Mouse (Mus musculus) kidney, postnatal 0 days (tissue): Measurements from ENCODE around the gene Ctnnd2. TPM values are rescaled to one million over a fixed set of nuclear protein-coding genes. Genes with fewer than 3 reads are reported as not detected.

ENCODE experiments used
- ATAC-seq: fragments of 200-750 bp; cut with Nextera tagmentation; replicated peaks from 2 replicates; pipeline ENCODE4 v1.8.0; 2017; ENCODE audit warnings: low read depth, moderate number of reproducible peaks, moderate TSS enrichment, moderate library complexity; ENCODE audit not compliant: low FRiP score
- DNase-seq: peaks from one replicate; pipeline ENCODE4 v3.0.0-alpha.2; 2016; ENCODE audit warnings: low spot score
- H3K27ac ChIP-seq: fragments of 300-500 bp; sonication (generic); 2 replicates; pipeline ENCODE4 v1.5.1; 2014; ENCODE audit warnings: mild to moderate bottlenecking
- H3K27me3 ChIP-seq: fragments of 300-500 bp; sonication (generic); 2 replicates; pipeline ENCODE4 v1.6.1; 2014; ENCODE audit warnings: low read length, mixed read lengths; ENCODE audit not compliant: insufficient read depth
- H3K36me3 ChIP-seq: fragments of 300-500 bp; sonication (generic); 2 replicates; pipeline ENCODE4 v1.6.1; 2014; ENCODE audit warnings: low read length, mixed read lengths; ENCODE audit not compliant: insufficient read depth
- H3K4me1 ChIP-seq: fragments of 300-500 bp; sonication (generic); replicated peaks from 2 replicates; pipeline ENCODE4 v1.6.1; 2014; ENCODE audit warnings: antibody characterized with exemption, low read length, mixed read lengths; ENCODE audit not compliant: insufficient read depth
- H3K4me2 ChIP-seq: fragments of 300-500 bp; sonication (generic); 2 replicates; pipeline ENCODE4 v1.6.1; 2014; ENCODE audit warnings: mild to moderate bottlenecking, low read length, moderate library complexity, mixed read lengths
- H3K4me3 ChIP-seq: fragments of 300-500 bp; sonication (generic); replicated peaks from 2 replicates; pipeline ENCODE4 v1.5.1; 2014; ENCODE audit warnings: low read depth, low read length
- H3K9ac ChIP-seq: fragments of 300-500 bp; sonication (generic); 2 replicates; pipeline ENCODE4 v1.6.1; 2014; ENCODE audit warnings: low read depth, low read length
- H3K9me3 ChIP-seq: fragments of 300-500 bp; sonication (generic); replicated peaks from 2 replicates; pipeline ENCODE4 v1.6.1; 2016; ENCODE audit warnings: low read length, inconsistent platforms, mixed read lengths
- CTCF ChIP-seq: IDR thresholded peaks from 2 replicates; pipeline ENCODE4 v1.5.1; 2016; ENCODE audit warnings: antibody characterized with exemption, low read depth, mild to moderate bottlenecking, moderate library complexity
- WGBS: fragments of 180-500 bp; shearing (Covaris S2); extraction: QIAGEN DNeasy Blood & Tissue Kit; methylation state at CpG from one replicate; pipeline ENCODE4 v1.1.7; 2014; 5-methylcytosine and 5-hydroxymethylcytosine counted together
- polyA plus RNA-seq: library from polyadenylated mRNA; unstranded; fragments of >200 nt; fragmentation: Nextera tagmentation; extraction: Ambion mirVana; gene quantifications from 2 replicates; pipeline ENCODE4 v1.2.1, GENCODE M21; 2015

The Ctnnd2 gene
- polyA plus RNA-seq, 1 experiment from 2014 or later, result 2.8 TPM

GRCm38 (mm10) chr15:30275721-30276120, 103.3 kb downstream of the Ctnnd2 start:
- Histone ChIP-seq H3K4me3 (no peak overlapping the region), H3K9me3 (no peaks in the 10 kb centered on the region), H3K36me3 (no peaks in the 10 kb centered on the region), H3K27me3 (no peaks in the 10 kb centered on the region), H3K9ac (no peak overlapping the region), H3K27ac (no peak overlapping the region), H3K4me2 (no peak overlapping the region), H3K4me1 (no peaks in the 10 kb centered on the region)
- no peak for ATAC-seq
- no peak for TF ChIP-seq CTCF
- DNase-seq, result no peak
- WGBS, result 93% methylated on average over 5 of the region's 5 CpGs

DNA sequence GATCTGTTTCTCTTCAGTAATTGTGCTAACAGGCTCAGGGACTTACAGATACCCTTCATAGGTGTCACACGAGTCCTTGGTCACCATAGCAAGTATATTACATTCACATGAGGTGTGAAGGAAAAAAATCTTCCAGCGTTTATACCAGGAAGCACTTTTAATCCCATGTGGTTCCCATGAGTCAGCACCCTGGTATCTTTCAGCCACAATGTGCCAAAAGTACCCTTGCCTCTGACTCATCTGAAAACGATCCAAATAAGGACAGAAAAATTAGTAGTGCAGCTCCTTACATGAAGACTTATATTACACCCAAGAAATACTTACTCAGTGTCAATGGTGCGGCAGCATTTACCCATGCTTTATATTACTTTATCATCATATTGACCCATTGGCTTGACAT, 104.3 kb downstream of the Ctnnd2 start:
- ATAC-seq (no peak), DNase-seq (no peak)
- WGBS, result 79% methylated on average over 4 of the region's 4 CpGs
- Histone ChIP-seq H3K4me2 (no peak overlapping the region), H3K9ac (no peak overlapping the region), H3K27ac (no peak overlapping the region), H3K4me3 (no peak overlapping the region), H3K4me1 (no peaks in the 10 kb centered on the region), H3K9me3 (no peaks in the 10 kb centered on the region), H3K36me3 (no peaks in the 10 kb centered on the region), H3K27me3 (no peaks in the 10 kb centered on the region)
- no peak for TF ChIP-seq CTCF

DNA sequence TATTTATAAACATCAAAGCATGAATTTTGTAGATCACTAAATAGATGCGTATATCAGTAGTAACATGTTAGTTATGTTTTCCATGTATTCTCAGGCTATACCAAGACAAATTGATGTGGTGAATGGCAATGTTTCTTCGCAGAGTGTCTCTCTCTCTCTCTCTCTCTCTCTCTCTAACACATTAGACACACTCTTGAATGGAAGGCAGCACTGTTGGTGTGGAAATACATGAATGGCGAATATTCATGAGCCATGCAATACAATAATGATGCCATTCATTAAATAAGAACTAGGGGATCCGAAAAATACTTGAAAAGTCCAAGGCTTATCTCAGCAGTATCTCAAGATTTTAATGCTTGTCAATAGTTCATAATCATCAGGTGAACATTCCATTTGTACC, 106.2 kb downstream of the Ctnnd2 start:
- Histone ChIP-seq H3K4me3 (no peak overlapping the region), H3K36me3 (no peaks in the 10 kb centered on the region), H3K4me2 (no peak overlapping the region), H3K4me1 (no peaks in the 10 kb centered on the region), H3K27ac (no peak overlapping the region), H3K9me3 (no peaks in the 10 kb centered on the region), H3K9ac (no peak overlapping the region), H3K27me3 (no peaks in the 10 kb centered on the region)
- DNase-seq, result no peak
- TF ChIP-seq CTCF, result no peak
- no peak for ATAC-seq
- WGBS, result 89% methylated on average over 4 of the region's 4 CpGs

DNA sequence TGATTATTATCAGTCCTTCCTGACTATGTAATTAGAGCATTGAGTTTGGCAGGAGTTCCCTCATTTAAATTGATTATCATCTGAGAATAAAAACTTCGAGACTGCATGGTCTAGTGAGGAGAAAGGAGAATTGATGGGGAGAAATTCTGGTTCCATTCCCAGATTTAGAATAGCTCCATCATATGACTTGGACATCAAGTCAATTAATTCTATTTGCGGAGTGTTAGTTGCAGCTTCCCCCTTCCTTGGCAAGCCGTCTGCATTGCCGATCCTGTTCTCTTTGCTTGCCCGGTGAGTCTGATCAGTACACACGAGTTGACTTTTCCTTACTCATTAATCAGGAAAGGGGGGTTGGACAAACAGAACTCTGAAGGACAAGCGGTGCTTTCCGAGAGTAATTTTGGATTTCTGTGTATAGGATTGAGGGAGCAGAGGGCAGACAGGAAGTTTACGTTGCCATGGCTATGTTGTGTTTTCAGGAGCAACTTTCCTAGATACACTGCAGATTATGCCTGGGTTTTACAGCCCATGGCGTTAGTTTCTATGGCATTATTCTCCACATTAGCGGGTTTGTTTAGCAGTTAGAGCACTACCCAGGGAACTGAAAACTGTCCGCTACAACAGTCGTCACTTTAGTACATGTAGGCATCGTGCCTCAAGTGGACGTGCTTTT, 113.3 kb downstream of the Ctnnd2 start:
- ATAC-seq, result no peak
- 66% methylated on average over 15 of the region's 15 CpGs for WGBS

DNA sequence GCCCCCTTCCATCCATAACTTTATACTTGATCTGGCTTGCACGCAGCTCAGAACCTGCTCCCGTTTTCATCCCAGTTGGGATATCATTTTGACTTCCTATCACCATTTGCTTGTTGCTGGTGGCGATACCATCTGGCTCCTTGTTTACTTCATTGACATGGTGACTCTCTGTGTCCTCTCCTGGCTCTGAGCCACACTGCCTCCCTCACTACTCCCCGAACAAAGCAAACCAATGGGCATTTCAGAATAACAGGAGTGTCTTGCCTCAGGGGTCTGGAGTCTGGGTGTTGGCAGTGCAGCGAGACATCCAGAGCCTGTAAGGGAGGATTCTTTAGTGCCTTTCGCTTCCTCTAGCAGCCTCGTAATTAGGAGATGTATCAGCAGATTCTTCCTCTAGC, 113.9 kb downstream of the Ctnnd2 start:
- Histone ChIP-seq H3K9ac (no peak overlapping the region), H3K4me2 (no peak overlapping the region), H3K9me3 (no peaks in the 10 kb centered on the region), H3K36me3 (no peaks in the 10 kb centered on the region), H3K4me3 (no peak overlapping the region), H3K27ac (no peak overlapping the region), H3K27me3 (no peaks in the 10 kb centered on the region), H3K4me1 (no peaks in the 10 kb centered on the region)
- TF ChIP-seq CTCF, result no peak
- no peak for ATAC-seq
- no peak for DNase-seq
- WGBS, result 90% methylated on average over 7 of the region's 7 CpGs

More for the DNA sequence above, 113.3 kb downstream of the Ctnnd2 start:
- no peaks in the 10 kb centered on the region for H3K27me3 ChIP-seq
- H3K9ac ChIP-seq, result no peak overlapping the region
- no peak overlapping the region for H3K4me3 ChIP-seq
- H3K9me3 ChIP-seq, result no peaks in the 10 kb centered on the region
- no peak for TF ChIP-seq CTCF
- H3K4me2 ChIP-seq, result no peak overlapping the region
- peak; percentile 3 for DNase-seq
- H3K27ac ChIP-seq, result no peak overlapping the region
- H3K4me1 ChIP-seq, result no peaks in the 10 kb centered on the region
- H3K36me3 ChIP-seq, result no peaks in the 10 kb centered on the region

GRCm38 (mm10) chr15:30302824-30303223, 130.4 kb downstream of the Ctnnd2 start:
- Histone ChIP-seq H3K9ac (no peak overlapping the region), H3K36me3 (no peaks in the 10 kb centered on the region), H3K4me1 (no peaks in the 10 kb centered on the region), H3K27ac (no peak overlapping the region), H3K27me3 (no peaks in the 10 kb centered on the region), H3K4me2 (no peak overlapping the region), H3K4me3 (no peak overlapping the region), H3K9me3 (no peaks in the 10 kb centered on the region)
- ATAC-seq, result no peak
- peak; percentile 45 for TF ChIP-seq CTCF
- WGBS, result 72% methylated on average over 2 of the region's 2 CpGs
- no peak for DNase-seq

DNA sequence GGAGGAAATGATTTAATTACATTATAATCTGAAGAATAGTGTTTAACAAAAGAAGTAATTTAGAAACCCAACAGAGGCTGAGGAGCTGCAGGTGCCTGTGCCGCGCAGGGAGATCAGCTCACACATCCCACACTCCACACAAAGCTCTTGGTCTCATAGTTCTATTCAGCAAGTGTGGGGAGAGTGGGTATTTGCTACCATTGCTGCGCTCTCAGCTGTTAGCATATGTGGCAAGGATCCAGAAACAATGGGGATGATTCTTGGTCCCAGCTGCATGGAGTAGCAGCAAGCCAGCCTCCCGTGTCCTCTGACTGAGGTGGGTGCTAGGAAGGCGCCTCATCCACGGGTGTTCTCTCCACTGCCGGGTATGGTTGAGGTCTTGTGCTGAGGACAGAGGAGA, 134.0 kb downstream of the Ctnnd2 start:
- Histone ChIP-seq H3K4me2 (no peak overlapping the region), H3K4me1 (no peaks in the 10 kb centered on the region), H3K36me3 (no peaks in the 10 kb centered on the region), H3K9me3 (no peaks in the 10 kb centered on the region), H3K27me3 (no peaks in the 10 kb centered on the region), H3K9ac (no peak overlapping the region), H3K27ac (no peak overlapping the region), H3K4me3 (no peak overlapping the region)
- no peak for TF ChIP-seq CTCF
- ATAC-seq (no peak), DNase-seq (no peak)
- 96% methylated on average over 7 of the region's 7 CpGs for WGBS
